Mouse (Mus musculus) kidney, embryonic 16.5 days (tissue): ENCODE measurements at regions not wholly inside any gene's neighbourhood (a gene's known extent, or its start where the extent isn't known, plus 50 kb on each side); places are given as distances from the start of the nearest gene placed in this dataset.
A peak's percentile ranks its signal among the peaks of the same experiment; 100 is the strongest.

Source experiments
- ATAC-seq: fragments of 200-750 bp; cut with Nextera tagmentation; 2 replicates; pipeline ENCODE4 v1.8.0; 2017; ENCODE audit warnings: moderate TSS enrichment; ENCODE audit not compliant: low FRiP score, low TSS enrichment
- H3K27ac ChIP-seq: fragments of 300-500 bp; sonication (generic); 2 replicates; pipeline ENCODE4 v1.5.1; 2014; ENCODE audit warnings: low read length
- H3K27me3 ChIP-seq: fragments of 300-500 bp; sonication (generic); 2 replicates; pipeline ENCODE4 v1.6.1; 2014; ENCODE audit warnings: low read length, control low read depth, mixed read lengths; ENCODE audit not compliant: insufficient read depth
- H3K36me3 ChIP-seq: fragments of 300-500 bp; sonication (generic); 2 replicates; pipeline ENCODE4 v1.6.1; 2014; ENCODE audit warnings: low read length, control low read depth, mixed read lengths; ENCODE audit not compliant: insufficient read depth
- H3K4me1 ChIP-seq: fragments of 300-500 bp; sonication (generic); 2 replicates; pipeline ENCODE4 v1.6.1; 2014; ENCODE audit warnings: low read length, control low read depth, mixed read lengths; ENCODE audit not compliant: insufficient read depth
- H3K4me2 ChIP-seq: fragments of 300-500 bp; sonication (generic); replicated peaks from 2 replicates; pipeline ENCODE4 v1.6.1; 2014; ENCODE audit warnings: low read depth, low read length
- H3K4me3 ChIP-seq: fragments of 300-500 bp; sonication (generic); 2 replicates; pipeline ENCODE4 v1.5.1; 2014; ENCODE audit warnings: mild to moderate bottlenecking, low read length
- H3K9ac ChIP-seq: fragments of 300-500 bp; sonication (generic); replicated peaks from 2 replicates; pipeline ENCODE4 v1.6.1; 2014; ENCODE audit warnings: low read length
- H3K9me3 ChIP-seq: fragments of 300-500 bp; sonication (generic); 2 replicates; pipeline ENCODE4 v1.6.1; 2016; ENCODE audit warnings: low read length, control low read depth
- WGBS: fragments of 180-500 bp; shearing (Covaris S2); extraction: QIAGEN DNeasy Blood & Tissue Kit; methylation state at CpG from one replicate; pipeline ENCODE4 v1.1.7; 2014; 5-methylcytosine and 5-hydroxymethylcytosine counted together

- 90% methylated on average over 2 of the region's 2 CpGs for WGBS
- ATAC-seq = no peak
- H3K27ac ChIP-seq = no peak overlapping the region
- no peaks in the 10 kb centered on the region for H3K4me1 ChIP-seq
- H3K4me2 ChIP-seq = no peak overlapping the region
- no peaks in the 10 kb centered on the region for H3K9me3 ChIP-seq
- no peak overlapping the region for H3K4me3 ChIP-seq
- no peaks in the 10 kb centered on the region for H3K27me3 ChIP-seq
- no peaks in the 10 kb centered on the region for H3K36me3 ChIP-seq
- H3K9ac ChIP-seq = no peak overlapping the region
These were observed 149.3 kb upstream of the Tmprss15 start for GRCm38 (mm10) chr16:79240191-79240590.

GRCm38 (mm10) chr16:79191196-79191595 lies 100.3 kb upstream of the Tmprss15 start:
- Histone ChIP-seq H3K4me3 (no peak overlapping the region), H3K36me3 (no peaks in the 10 kb centered on the region), H3K9me3 (no peaks in the 10 kb centered on the region), H3K4me2 (no peak overlapping the region), H3K27ac (no peak overlapping the region), H3K4me1 (no peaks in the 10 kb centered on the region), H3K27me3 (no peaks in the 10 kb centered on the region), H3K9ac (no peak overlapping the region)
- no peak for ATAC-seq
- 85% methylated on average over 7 of the region's 7 CpGs for WGBS

- H3K36me3 ChIP-seq = no peaks in the 10 kb centered on the region
- H3K27me3 ChIP-seq = no peaks in the 10 kb centered on the region
- no peak overlapping the region for H3K4me3 ChIP-seq
- H3K4me2 ChIP-seq = no peak overlapping the region
- no peaks in the 10 kb centered on the region for H3K4me1 ChIP-seq
- H3K27ac ChIP-seq = no peak overlapping the region
- no peak overlapping the region for H3K9ac ChIP-seq
- no peak for ATAC-seq
- WGBS = 59% methylated on average over 1 of the region's 1 CpGs
- H3K9me3 ChIP-seq = no peaks in the 10 kb centered on the region
These were observed 95.6 kb upstream of the Tmprss15 start for GRCm38 (mm10) chr16:79186471-79186870.

DNA sequence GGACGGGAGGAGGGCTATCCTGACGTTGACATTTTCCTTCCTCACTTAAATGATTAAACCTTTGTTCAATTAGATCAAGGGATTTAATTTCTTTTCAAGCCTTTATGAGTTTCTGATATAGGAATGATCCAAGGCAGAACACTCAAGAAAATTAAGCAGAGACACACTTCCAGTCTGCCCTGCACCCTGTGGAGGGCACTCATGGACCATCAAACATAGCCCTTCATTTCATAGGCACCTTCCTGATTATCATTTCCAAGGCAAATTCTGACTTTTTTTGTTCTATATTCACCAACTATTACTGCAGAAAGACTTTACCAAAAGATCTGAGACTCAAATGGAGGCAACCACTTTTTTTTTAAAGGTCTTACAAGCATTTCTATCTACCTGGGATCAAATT lies 91.6 kb upstream of the Tmprss15 start:
- no peak overlapping the region for H3K27ac ChIP-seq
- no peaks in the 10 kb centered on the region for H3K9me3 ChIP-seq
- no peaks in the 10 kb centered on the region for H3K36me3 ChIP-seq
- H3K27me3 ChIP-seq = no peaks in the 10 kb centered on the region
- no peaks in the 10 kb centered on the region for H3K4me1 ChIP-seq
- no peak for ATAC-seq
- no peak overlapping the region for H3K4me3 ChIP-seq
- no peak overlapping the region for H3K9ac ChIP-seq
- no peak overlapping the region for H3K4me2 ChIP-seq
- WGBS = 79% methylated on average over 2 of the region's 2 CpGs

GRCm38 (mm10) chr16:79177299-79177999 lies 86.6 kb upstream of the Tmprss15 start:
- WGBS = 76% methylated on average over 15 of the region's 15 CpGs
- Histone ChIP-seq H3K4me2 (no peak overlapping the region), H3K27ac (no peak overlapping the region), H3K27me3 (no peaks in the 10 kb centered on the region), H3K9ac (no peak overlapping the region), H3K36me3 (no peaks in the 10 kb centered on the region), H3K4me1 (no peaks in the 10 kb centered on the region), H3K9me3 (0 out of 2 replicates have a peak, but pooled peaks cover 2% of the 10 kb centered on the region), H3K4me3 (no peak overlapping the region)
- ATAC-seq = no peak

DNA sequence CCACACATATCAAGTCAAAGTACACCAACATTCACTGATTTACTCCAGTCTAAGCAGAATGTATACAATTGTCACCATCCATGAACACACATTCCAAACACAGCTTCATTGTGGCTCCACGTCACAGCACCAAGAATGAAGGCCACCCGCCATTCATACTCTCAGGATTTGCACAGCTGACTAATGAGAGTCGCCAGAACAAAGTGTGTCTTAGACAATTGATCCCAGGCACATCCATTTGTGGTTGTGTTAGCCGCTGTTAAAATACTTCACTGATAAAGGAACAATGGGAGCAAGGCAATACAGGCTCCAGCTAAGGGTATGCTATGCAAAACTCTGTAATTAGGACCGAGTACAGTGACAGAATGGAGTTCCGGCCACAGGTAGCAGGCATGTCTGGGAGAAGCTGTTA lies 85.9 kb upstream of the Tmprss15 start:
- Histone ChIP-seq H3K36me3 (no peaks in the 10 kb centered on the region), H3K9me3 (0 out of 2 replicates have a peak, but pooled peaks cover 2% of the 10 kb centered on the region), H3K27me3 (no peaks in the 10 kb centered on the region), H3K4me1 (no peaks in the 10 kb centered on the region), H3K4me2 (no peak overlapping the region), H3K27ac (no peak overlapping the region), H3K4me3 (no peak overlapping the region), H3K9ac (no peak overlapping the region)
- ATAC-seq = no peak
- WGBS = 84% methylated on average over 6 of the region's 6 CpGs

- Histone ChIP-seq H3K4me3 (no peak overlapping the region), H3K4me2 (no peak overlapping the region), H3K27me3 (no peaks in the 10 kb centered on the region), H3K4me1 (no peaks in the 10 kb centered on the region), H3K9ac (no peak overlapping the region), H3K9me3 (0 out of 2 replicates have a peak, but pooled peaks cover 2% of the 10 kb centered on the region), H3K27ac (no peak overlapping the region), H3K36me3 (no peaks in the 10 kb centered on the region)
- ATAC-seq = peak; percentile 49; the same call in 1 of the 2 replicates
- 13% methylated on average over 8 of the region's 8 CpGs for WGBS
These were observed 77.3 kb upstream of the Tmprss15 start for GRCm38 (mm10) chr16:79168193-79168592.

DNA sequence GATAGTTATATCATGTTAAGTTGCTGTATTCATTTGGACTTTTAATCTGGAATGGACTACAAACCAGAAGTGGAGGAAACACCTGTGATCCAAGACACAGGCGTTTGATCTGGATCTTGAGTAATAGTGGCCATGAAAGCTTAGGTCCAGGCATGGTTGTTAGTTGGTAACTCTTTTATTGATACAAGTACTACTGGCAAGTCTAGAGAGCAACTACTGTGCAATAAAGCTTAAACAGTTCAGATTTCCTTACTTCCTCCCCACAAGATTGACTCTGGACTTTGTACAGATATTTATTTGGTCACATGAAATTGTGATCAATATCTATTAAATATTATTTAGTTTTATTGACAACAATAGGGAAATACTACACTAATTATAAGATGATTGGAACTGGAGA lies 51.9 kb upstream of the Tmprss15 start:
- Histone ChIP-seq H3K4me1 (no peaks in the 10 kb centered on the region), H3K4me3 (no peak overlapping the region), H3K9me3 (no peaks in the 10 kb centered on the region), H3K4me2 (no peak overlapping the region), H3K36me3 (no peaks in the 10 kb centered on the region), H3K9ac (no peak overlapping the region), H3K27ac (no peak overlapping the region), H3K27me3 (no peaks in the 10 kb centered on the region)
- 65% methylated on average over 1 of the region's 1 CpGs for WGBS
- no peak for ATAC-seq
